Mouse (Mus musculus) heart, postnatal 0 days (tissue): ENCODE results near the gene Plaur. TPM values are rescaled to one million over a fixed set of nuclear protein-coding genes. Genes with fewer than 3 reads are reported as not detected.

ENCODE experiments used
- ATAC-seq: fragments of 200-750 bp; cut with Nextera tagmentation; 2 replicates; pipeline ENCODE4 v1.8.0; 2017; ENCODE audit warnings: low read depth, moderate number of reproducible peaks, moderate library complexity; ENCODE audit not compliant: insufficient read depth
- DNase-seq: peaks from one replicate; pipeline ENCODE4 v3.0.0-alpha.2; 2016; ENCODE audit warnings: low spot score
- H3K27ac ChIP-seq: fragments of 300-500 bp; sonication (generic); 2 replicates; pipeline ENCODE4 v1.5.1; 2014; ENCODE audit warnings: low read depth, mild to moderate bottlenecking
- H3K27me3 ChIP-seq: fragments of 300-500 bp; sonication (generic); 2 replicates; pipeline ENCODE4 v1.6.1; 2014; ENCODE audit warnings: low read length, mixed read lengths; ENCODE audit not compliant: control insufficient read depth, insufficient read depth
- H3K36me3 ChIP-seq: fragments of 300-500 bp; sonication (generic); replicated peaks from 2 replicates; pipeline ENCODE4 v1.6.1; 2014; ENCODE audit warnings: low read length, mixed read lengths; ENCODE audit not compliant: control insufficient read depth, insufficient read depth
- H3K4me1 ChIP-seq: fragments of 300-500 bp; sonication (generic); 2 replicates; pipeline ENCODE4 v1.6.1; 2014; ENCODE audit warnings: antibody characterized with exemption; ENCODE audit not compliant: control insufficient read depth, insufficient read depth
- H3K4me2 ChIP-seq: fragments of 300-500 bp; sonication (generic); 2 replicates; pipeline ENCODE4 v1.6.1; 2014; ENCODE audit warnings: low read depth, mild to moderate bottlenecking, low read length, moderate library complexity
- H3K4me3 ChIP-seq: fragments of 300-500 bp; sonication (generic); 2 replicates; pipeline ENCODE4 v1.5.1; 2014; ENCODE audit warnings: low read depth, low read length
- H3K9ac ChIP-seq: fragments of 300-500 bp; sonication (generic); replicated peaks from 2 replicates; pipeline ENCODE4 v1.6.1; 2014; ENCODE audit warnings: low read depth, low read length, mixed read lengths
- H3K9me3 ChIP-seq: fragments of 300-500 bp; sonication (generic); replicated peaks from 2 replicates; pipeline ENCODE4 v1.6.1; 2016; ENCODE audit warnings: low read length; ENCODE audit not compliant: control insufficient read depth
- CTCF ChIP-seq: IDR thresholded peaks from 2 replicates; pipeline ENCODE4 v1.5.1; 2016; ENCODE audit warnings: antibody characterized with exemption, control low read depth, low read depth
- EP300 ChIP-seq: IDR thresholded peaks from 2 replicates; pipeline ENCODE4 v1.6.1; 2016; ENCODE audit warnings: antibody characterized with exemption, low read depth
- WGBS: fragments of 180-500 bp; shearing (Covaris S2); extraction: QIAGEN DNeasy Blood & Tissue Kit; methylation state at CpG from one replicate; pipeline ENCODE4 v1.1.7; 2014; 5-methylcytosine and 5-hydroxymethylcytosine counted together
- polyA plus RNA-seq: library from polyadenylated mRNA; unstranded; fragments of >200 nt; fragmentation: Nextera tagmentation; extraction: Ambion mirVana; gene quantifications from 2 replicates; pipeline ENCODE4 v1.2.1, GENCODE M21; 2015
- total RNA-seq: library from RNA; depleted of rRNA; stranded (reverse); fragments of >200 nt; gene quantifications from 2 replicates; pipeline ENCODE4 v1.2.3, GENCODE M21; 2014; ENCODE audit warnings: low replicate concordance

Gene Plaur
- total and polyA plus RNA-seq, 2 experiments from 2014 or later = 6.5 to 13.1 TPM

DNA sequence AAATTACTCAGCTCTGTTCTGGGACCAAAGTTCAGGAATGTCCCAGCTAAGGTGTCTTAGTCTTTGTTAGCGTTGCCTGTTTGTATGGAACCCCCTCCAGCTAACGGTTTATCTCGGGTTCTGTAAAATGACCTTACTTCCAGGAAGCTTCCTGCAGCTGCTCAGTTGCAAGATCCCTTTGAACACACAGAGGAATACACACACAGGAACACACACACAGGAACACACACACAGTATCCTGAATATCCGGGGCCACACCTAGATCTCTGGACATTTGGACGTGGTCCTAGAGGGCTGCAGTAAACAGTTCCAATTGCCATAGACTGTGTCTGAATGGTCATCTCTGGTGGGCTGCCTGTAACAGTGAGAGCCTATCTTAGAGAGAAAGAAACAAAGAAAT, 6.6 kb upstream of the Plaur start:
- WGBS = 59% methylated on average over 5 of the region's 5 CpGs
- Histone ChIP-seq H3K4me1 (peaks cover 4% of the 10 kb centered on the region; the same call in 1 of the 2 replicates), H3K36me3 (no peaks in the 10 kb centered on the region), H3K27me3 (no peaks in the 10 kb centered on the region), H3K27ac (0 out of 2 replicates have a peak overlapping the region, but pooled peaks have one; percentile 22), H3K9me3 (no peaks in the 10 kb centered on the region), H3K9ac (no peak overlapping the region), H3K4me2 (no peak overlapping the region), H3K4me3 (no peak overlapping the region)
- no peak for TF ChIP-seq CTCF
- TF ChIP-seq EP300 = 0 out of 2 replicates have a peak, but pooled peaks have one; percentile 48
- DNase-seq (no peak), ATAC-seq (peak; percentile 27; the same call in 1 of the 2 replicates)

DNA sequence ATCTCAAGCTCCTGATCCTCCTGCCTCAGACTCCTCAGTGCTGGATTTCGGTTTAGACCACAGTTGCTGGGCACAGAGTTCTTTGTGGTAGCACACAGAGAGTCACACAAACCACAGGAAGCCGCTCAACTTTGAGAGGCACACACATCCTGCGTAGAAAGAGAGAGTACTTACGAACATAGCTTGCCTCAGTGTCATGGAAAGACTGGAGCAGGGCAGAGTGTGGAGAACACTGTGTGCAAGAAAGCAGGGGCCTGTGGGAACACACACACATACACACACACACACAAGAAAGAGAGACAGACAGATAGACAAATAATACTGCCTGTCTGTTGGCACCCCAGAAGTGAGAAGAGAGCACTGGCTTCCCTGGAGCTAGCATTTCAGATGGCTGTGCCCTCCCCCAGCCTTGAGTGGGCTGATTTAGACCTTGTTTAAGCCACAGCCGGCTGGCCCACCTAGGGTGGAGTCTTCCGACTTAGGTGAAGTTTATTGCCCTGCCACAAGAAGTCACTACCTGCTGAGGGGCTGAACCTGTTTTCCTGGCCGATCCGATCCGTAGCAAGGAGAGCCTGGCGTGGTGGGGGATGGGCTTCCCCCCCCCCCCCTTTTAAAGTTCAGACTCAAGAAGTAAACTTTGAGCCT, 4.4 kb upstream of the Plaur start:
- H3K9ac ChIP-seq = no peak overlapping the region
- no peak for DNase-seq
- H3K4me1 ChIP-seq = peaks cover 4% of the 10 kb centered on the region; the same call in 1 of the 2 replicates
- H3K27ac ChIP-seq = peak overlapping the region; percentile 14; the same call in 1 of the 2 replicates
- 63% methylated on average over 8 of the region's 10 CpGs for WGBS
- TF ChIP-seq EP300 (no peak), CTCF (no peak)
- H3K9me3 ChIP-seq = no peaks in the 10 kb centered on the region
- H3K27me3 ChIP-seq = no peaks in the 10 kb centered on the region
- H3K36me3 ChIP-seq = no peaks in the 10 kb centered on the region
- H3K4me2 ChIP-seq = no peak overlapping the region; the same call in 1 of the 2 replicates
- H3K4me3 ChIP-seq = no peak overlapping the region
- no peak for ATAC-seq

DNA sequence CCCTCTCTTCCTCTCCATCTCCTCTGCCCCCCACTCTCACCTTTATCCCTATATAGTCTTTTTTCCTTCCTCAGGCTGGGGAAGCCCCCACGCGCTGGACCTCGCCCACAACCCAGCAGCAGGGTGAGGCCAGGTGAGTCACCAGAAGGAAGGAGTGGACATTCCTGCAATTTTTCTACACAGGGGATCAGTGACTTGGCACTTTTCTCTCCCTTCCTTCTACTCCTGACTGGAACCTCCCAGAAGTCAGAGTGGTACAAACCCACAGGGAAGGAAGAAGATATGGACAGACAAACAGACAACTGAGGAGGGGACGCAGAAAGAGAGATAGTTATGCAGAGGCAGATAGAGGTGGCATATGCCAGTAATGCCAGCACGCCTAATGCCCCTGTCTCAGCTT, 2.8 kb upstream of the Plaur start:
- H3K27me3 ChIP-seq = no peaks in the 10 kb centered on the region; the same call in 1 of the 2 replicates
- H3K9me3 ChIP-seq = no peaks in the 10 kb centered on the region
- no peak overlapping the region for H3K4me3 ChIP-seq
- ATAC-seq (no peak), DNase-seq (no peak)
- peak overlapping the region; percentile 52 for H3K27ac ChIP-seq
- H3K36me3 ChIP-seq = no peaks in the 10 kb centered on the region
- TF ChIP-seq CTCF = no peak
- no peak for TF ChIP-seq EP300
- WGBS = 63% methylated on average over 5 of the region's 5 CpGs
- H3K4me2 ChIP-seq = no peak overlapping the region
- H3K9ac ChIP-seq = no peak overlapping the region
- peaks cover 4% of the 10 kb centered on the region; the same call in 1 of the 2 replicates for H3K4me1 ChIP-seq

- H3K9ac ChIP-seq = no peak overlapping the region
- 37% methylated on average over 3 of the region's 3 CpGs for WGBS
- peaks cover 4% of the 10 kb centered on the region; the same call in 1 of the 2 replicates for H3K4me1 ChIP-seq
- no peaks in the 10 kb centered on the region for H3K9me3 ChIP-seq
- H3K36me3 ChIP-seq = no peaks in the 10 kb centered on the region
- no peak overlapping the region for H3K4me2 ChIP-seq
- H3K4me3 ChIP-seq = no peak overlapping the region
- TF ChIP-seq CTCF (no peak), EP300 (no peak)
- peak overlapping the region; percentile 52 for H3K27ac ChIP-seq
- DNase-seq = peak; percentile 62
- ATAC-seq = peak; percentile 33
- H3K27me3 ChIP-seq = no peaks in the 10 kb centered on the region; the same call in 1 of the 2 replicates
Measured at GRCm38 (mm10) chr7:24459843-24460242, 2.4 kb upstream of the Plaur start.

DNA sequence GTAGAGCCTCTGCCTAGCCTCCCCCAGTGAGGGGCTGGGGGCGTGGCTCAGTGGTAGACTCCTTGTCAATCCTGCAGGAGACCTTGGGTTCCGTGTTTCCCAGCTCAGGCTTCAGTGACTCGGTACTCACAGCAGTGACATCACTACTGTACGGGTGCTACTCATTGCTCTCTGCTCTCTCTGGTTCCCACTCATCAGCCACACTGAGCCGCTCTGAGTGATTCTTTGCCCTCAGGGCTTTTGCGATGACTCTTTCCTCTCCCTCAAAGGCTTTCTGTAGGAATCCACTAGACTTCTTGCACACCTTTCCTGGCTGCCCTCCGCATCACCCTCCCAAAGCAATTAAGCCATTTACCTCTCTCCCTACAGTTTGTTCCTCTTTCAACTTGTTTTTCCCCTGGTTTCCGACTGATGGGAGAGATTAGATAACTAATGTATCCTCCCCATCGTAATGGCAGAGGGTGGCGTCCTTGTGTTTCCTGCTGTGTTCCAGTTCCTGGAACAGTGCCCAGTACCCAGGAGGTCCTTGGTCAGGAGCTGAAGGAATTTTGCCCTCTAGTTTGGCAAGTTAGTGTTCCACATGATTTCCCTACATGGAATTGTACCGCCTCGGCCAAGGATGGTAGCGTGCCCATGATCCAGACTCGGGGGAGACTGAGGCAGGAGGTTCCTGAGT, 770 bp upstream of the Plaur start:
- peak overlapping the region; percentile 51; the same call in 1 of the 2 replicates for H3K27ac ChIP-seq
- TF ChIP-seq CTCF = no peak
- TF ChIP-seq EP300 = no peak
- DNase-seq = no peak
- H3K4me2 ChIP-seq = peak overlapping the region; percentile 11; the same call in 1 of the 2 replicates
- WGBS = 36% methylated on average over 14 of the region's 14 CpGs
- peaks cover 4% of the 10 kb centered on the region; the same call in 1 of the 2 replicates for H3K4me1 ChIP-seq
- H3K27me3 ChIP-seq = no peaks in the 10 kb centered on the region; the same call in 1 of the 2 replicates
- H3K36me3 ChIP-seq = 0 out of 2 replicates have a peak, but pooled peaks cover 5% of the 10 kb centered on the region
- no peak overlapping the region for H3K9ac ChIP-seq
- H3K9me3 ChIP-seq = no peaks in the 10 kb centered on the region
- ATAC-seq = no peak
- H3K4me3 ChIP-seq = no peak overlapping the region
